Mouse (Mus musculus) liver, adult 2 months (tissue): ENCODE measurements at regions not wholly inside any gene's neighbourhood (a gene's known extent, or its start where the extent isn't known, plus 50 kb on each side); places are given as distances from the start of the nearest gene placed in this dataset.

ENCODE experiments used
- CTCF ChIP-seq: fragments of 200-500 bp; IDR thresholded peaks from 2 replicates; pipeline ENCODE4 v1.5.1; 2011; ENCODE audit warnings: low read depth, low read length, control low read depth
- POLR2A ChIP-seq: fragments of 200-500 bp; IDR thresholded peaks from 2 replicates; pipeline ENCODE4 v1.6.1; 2011; ENCODE audit warnings: low read length, control low read depth; ENCODE audit not compliant: insufficient read depth; ENCODE audit errors: extremely low read depth

- TF ChIP-seq CTCF (no peak), POLR2A (no peak)
Measured at GRCm38 (mm10) chr8:5339953-5340352, 234.8 kb upstream of the Slc10a2 start.
